Mouse (Mus musculus) left cerebral cortex, postnatal 4 days (tissue): ENCODE results near the gene Naaladl2. TPM values are rescaled to one million over a fixed set of nuclear protein-coding genes. Genes with fewer than 3 reads are reported as not detected.
A peak's percentile ranks its signal among the peaks of the same experiment; 100 is the strongest.

Source experiments
- DNase-seq: peaks from one replicate; pipeline ENCODE4 v3.0.0-alpha.2; 2022
- intact Hi-C: fragments of 180-260 bp; cut with DNase I; formaldehyde crosslinking; loops from one replicate; pipeline ENCODE4 v1.15.1; 2025
- total RNA-seq, 2 experiments: library from RNA; stranded (reverse); gene quantifications; 2 replicates each; pipeline ENCODE4 v1.2.3; 2021

The Naaladl2 gene
- total RNA-seq, 2 experiments from 2014 or later: 1.3 to 1.5 TPM

DNA sequence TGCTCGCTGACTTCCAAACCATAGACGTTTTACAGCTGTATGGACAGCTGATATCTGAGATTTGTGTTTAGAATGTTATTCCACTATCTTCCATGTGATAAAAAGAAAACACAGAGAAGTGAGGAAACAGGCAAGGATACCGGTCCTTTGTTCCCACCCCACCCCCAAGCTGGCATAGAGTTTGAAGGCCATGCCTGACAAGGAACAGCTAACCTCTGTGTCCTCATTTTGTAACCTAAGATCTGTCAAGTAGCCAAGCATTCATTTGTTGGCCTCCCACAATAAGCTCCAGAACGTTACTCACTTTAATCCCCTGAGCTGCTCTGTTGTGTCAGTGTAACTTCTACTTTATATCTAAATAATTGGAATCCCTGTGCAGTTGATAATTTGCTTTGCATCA, 161.9 kb downstream of the Naaladl2 start:
- intact Hi-C loops: no loop called here
- no peak for DNase-seq

DNA sequence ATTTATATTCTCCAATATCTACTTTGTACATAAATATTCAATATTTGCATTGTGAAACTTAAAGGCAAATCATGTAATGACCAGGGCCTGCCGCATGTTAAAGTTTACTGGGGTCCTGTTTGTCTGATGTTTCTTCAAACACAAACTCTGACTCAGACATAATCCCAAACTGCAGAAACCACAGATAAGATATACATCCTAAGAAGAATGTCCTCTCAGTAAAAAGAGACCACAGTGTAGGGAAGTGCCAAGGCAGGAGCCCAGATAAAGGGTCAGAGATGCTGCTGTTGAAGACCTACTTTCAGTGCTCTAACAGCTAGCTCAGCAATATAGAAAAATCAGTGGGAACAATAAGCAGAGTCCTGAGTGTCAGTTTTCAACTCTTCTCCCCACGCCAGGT, 201.9 kb downstream of the Naaladl2 start:
- intact Hi-C loops: no loop called here
- no peak for DNase-seq

DNA sequence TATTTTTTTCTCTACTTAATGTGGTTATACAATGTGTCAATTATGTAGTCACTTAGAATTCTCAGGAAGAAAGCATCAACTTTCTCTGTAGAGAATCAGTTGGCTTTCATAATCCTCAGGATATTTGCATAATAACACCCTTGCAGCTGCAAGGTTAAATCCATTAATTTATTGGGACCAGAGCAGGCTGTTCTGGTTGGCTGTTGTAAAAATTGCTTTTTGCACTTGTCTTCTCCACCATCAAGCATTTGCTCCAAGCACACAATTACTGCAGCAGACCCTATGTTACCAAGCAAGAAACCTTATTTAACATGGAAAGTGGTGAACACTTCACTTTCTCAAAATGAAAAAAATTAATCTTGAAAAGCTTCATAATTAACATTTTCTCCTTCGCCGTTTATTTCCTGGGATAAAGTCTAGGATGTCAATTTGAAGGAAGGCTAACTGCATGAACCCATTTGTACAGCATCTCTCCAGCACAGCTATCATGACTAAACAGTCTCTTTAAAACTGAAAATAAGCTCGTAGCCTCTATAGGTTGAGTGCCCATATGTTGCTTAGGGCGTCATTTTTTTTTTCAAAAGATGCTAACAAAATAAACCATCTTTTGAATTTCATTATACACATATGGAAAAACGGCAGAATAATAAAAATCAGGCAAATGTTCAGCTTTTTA, 205.4 kb downstream of the Naaladl2 start:
- DNase-seq: no peak
- intact Hi-C loops: no loop called here

DNA sequence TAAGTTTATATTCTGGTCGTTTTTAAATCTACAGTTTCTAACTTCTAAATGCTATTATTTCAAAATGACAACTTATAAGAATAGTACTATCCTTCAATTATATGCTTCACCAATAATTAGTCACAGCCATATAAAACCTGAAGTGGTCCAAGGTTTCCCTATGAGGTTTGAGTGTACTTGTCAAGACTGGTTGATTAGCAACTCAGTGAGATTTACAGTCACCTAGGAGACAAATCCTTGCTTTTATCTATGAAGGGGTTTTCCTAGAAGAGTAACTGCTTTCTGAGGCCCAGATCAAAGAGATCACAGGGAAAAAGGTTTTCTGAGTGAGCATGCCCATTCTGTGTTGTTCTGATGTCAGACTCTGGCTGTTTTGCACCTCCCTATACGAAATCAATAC, 222.2 kb downstream of the Naaladl2 start:
- intact Hi-C loops: no loop called here
- DNase-seq: no peak

DNA sequence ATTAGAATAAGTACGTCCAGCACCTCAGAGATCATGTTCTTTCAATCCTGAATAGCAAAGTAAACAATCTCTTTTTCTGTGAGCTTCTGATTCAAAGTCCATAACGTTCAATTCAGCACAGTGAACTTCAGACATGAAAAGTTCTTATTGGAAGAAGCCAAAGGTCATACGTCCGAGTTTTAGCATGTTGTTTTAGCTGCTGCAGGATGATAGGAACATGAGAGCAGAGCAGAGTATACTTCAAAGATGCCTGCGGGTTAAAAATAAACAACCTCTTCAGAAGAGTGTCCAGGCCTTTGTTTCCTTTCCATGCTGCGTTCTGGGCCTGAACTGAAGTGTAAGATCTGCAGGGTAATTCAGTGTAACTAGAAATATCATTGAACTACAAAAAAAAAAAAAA, 222.7 kb downstream of the Naaladl2 start:
- intact Hi-C loops: no loop called here
- DNase-seq: no peak

DNA sequence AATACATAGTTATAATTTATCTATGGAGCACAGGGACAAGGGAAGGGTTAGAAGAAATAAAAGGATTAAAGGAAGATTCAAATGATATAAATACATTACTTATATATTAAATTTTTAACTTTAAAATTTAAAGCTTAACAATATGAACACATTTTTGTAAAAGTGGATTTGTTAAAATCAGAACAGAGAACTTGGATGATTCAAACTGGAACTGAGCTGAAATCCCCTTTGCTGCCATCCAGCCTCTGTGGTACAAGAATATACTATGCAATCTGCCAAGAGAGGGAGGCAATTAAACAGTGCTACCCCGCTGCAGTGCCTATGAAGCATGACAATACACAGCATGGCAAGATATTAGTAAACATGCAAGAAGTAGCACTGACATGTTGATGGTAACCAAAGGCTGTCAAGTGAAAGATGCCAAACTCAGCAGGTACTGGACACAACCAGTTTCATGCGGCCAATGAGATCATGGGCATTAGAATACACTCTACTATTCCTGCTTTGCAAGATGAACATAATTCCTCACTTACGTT, 238.6 kb downstream of the Naaladl2 start:
- intact Hi-C loops: no loop called here
- DNase-seq: peak; percentile 23

DNA sequence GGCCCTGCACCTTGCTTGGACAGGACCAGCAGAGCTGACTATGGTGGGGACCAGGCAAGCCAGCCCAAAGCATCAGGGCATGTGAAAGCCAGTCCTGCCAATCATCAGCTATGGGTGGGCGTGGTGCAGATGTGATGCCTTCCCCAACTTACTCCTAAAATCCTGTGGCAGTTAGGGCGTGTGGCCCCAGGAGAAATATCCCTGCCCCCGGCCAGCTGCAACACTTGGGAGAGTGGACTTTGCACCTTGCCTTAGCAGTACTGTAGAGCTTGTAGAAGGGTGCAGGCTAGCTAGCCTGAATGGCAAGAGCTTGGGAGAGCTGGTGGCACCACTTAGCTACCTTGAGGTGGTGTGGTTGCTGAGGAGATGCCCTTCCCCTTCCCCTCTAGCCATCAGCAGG, 255.3 kb downstream of the Naaladl2 start:
- DNase-seq: no peak
- intact Hi-C loops: no loop called here

DNA sequence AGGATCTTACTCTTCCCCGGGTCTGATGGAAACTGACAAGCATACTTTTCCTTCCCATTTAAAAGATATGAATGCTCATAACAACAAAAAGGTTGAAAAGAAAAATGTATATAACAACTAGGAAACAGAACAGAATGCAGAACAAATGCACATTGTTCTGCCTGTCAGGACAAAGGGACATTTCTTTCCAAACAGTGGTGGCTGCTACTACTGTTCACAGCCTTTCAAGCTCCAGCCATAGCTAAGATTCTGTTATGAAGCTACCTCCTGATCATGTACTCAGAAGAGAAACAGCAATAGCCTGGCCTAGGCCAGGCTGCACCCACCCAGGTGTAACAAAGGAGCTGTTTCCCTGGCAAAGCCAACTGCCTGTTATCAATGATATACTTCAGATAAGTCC, 271.8 kb downstream of the Naaladl2 start:
- DNase-seq: no peak
- intact Hi-C loops: no loop called here

DNA sequence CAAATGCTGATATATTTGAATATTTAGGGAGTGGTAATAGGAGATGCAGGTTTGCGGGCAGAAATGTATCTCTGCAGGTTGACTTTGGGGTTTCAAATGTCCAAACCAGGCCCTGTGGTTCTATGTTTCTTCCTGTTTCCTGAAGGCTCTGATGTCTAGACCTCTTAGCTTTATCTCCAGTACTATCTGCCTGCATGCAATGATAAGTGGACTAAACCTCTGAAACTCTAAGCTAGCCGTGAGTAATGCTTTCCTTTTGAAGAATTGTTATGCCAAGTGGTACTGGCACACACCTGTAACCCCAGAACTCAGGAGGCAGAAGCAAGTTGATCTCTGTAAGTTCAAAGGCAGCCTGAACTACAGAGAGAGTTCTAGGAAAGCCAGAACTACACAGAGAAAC, 291.1 kb downstream of the Naaladl2 start:
- intact Hi-C loops: no loop called here

DNA sequence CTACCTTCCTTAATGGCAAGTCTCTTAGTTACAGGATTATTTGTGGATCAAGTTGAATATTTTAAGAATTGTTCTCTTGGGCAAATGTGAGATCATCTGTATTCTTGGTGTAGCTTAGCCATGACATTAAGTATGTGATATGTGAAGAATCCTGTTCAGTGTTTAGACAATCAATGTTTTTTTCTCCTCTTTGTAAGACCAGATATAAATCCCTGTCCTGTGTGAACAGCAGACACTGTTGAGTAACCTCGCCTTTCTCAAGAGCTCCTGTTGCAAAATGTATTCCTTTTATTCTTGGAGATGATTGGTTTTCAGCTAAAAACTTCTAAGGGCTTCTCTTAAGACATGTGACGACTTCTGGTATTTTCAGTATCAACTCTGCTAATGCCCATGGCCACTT, 347.3 kb downstream of the Naaladl2 start:
- no peak for DNase-seq
- intact Hi-C loops: no loop called here

More for the DNA sequence above, 291.1 kb downstream of the Naaladl2 start:
- DNase-seq: no peak

DNA sequence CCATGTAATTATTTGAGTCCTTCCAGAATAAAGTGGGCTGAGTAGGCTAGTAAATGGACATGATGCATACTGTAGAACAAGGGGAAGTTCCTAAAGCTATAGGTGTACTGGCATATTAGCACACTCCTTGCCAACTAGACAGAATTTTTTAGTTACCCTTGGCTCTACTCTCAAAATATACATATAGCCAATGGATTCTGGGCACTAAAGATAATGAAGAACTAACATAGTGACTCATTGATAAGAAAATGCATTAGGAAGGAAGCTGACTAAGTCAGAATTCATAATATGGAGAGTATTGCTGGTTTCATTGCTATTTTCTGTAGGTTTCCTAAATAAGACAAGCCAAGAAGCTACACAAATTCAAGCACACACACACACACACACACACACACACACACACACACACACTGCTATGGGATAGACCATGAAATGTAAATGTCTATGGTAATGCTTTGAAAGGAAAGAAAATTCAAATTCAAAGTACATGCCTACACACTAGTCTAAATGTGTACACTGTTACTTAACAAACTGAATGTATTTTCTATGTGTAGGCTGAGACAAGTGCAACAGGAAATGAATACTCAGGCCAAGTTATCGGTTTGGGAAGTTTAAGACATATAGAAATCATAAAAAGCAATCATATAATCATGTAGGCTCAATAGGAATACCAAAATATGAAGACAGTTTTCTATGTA, 356.5 kb downstream of the Naaladl2 start:
- intact Hi-C loops: no loop called here

DNA sequence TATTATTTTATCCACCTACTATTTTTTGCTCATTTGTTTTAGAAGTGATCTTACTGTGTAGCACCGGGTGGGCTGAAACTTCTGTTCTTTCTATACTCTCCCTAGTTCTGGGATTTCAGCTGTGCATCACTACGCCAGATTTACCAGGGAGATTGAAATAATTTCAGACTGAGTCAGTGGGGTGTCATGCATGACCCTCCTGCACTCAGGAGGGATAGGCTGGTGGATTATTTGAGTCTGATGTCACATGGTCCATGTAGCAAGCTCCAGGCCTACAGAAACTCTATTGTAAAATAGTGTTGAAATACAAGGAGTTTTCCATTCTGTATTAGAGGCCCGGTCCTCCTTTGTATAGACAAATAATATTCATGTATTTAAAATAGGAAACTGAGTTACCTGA, 360.0 kb downstream of the Naaladl2 start:
- intact Hi-C loops: no loop called here
- no peak for DNase-seq

More for the DNA sequence above, 356.5 kb downstream of the Naaladl2 start:
- no peak for DNase-seq

DNA sequence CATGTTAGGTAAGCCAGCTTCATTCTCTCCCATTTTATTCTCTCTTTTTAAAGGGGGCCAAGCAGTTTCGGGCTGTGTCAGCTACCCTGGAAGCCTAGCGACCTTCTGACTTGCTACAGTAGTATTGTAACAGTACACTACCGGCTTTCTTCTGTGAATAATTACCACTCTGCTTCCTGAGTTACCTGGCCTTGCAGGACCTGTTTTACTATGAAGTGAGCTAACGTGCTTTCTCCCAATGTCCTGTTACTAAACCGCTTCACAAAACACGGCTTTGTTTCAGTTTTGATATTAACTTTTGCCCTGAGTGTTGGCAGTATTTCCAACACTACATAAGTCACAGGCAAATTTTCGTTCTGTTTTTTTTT, 360.6 kb downstream of the Naaladl2 start:
- no peak for DNase-seq
- intact Hi-C loops: no loop called here

DNA sequence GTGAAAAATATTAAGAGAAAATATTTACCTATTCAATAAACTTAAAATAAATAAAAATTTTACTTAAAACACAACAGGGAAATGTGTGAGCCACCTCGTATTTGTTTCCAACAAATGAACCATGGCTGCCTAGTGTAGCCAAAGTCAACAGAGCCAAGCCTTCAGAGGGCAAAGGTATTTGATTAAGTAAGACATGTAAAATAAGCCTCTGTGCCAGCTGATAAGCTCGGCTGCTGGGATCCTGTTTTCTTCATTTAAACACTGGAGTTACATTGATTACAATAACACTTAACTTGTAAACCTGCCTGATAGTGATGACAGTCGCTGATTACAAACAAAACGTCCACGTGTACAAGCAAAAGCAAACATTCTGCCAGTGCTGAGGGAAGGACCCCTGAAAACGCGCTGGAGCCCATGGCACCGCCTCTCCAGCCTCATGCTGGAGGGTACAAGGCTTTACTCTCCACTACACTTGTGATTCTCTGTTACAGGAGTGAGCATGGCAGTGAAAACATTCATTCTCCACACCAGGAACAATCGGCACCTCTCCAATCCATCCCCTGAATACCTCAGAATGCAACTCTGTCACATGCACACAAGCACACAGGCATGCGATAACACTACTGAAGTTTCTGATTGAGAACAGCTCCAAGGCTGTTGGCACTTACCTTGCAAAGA, 361.1 kb downstream of the Naaladl2 start:
- DNase-seq: no peak
- intact Hi-C loops: no loop called here

DNA sequence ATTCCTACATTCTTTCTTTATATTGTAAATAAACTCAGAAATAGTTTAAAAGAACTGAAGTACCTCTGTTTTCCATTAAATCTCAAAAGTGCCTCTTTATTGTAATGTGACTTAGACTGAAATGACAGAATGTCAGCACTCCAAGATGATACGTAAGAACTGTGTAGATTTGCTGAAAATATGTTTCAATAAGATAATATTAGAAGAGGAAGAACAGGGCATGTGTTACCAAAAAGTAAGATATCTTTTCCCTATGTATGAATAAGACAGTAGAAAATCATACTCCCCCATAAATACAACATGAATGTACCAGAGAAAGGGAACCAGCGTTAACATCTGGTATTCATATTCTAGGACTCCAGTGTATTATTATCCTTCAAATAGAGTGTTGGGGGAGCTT, 362.4 kb downstream of the Naaladl2 start:
- no peak for DNase-seq
- intact Hi-C loops: no loop called here

DNA sequence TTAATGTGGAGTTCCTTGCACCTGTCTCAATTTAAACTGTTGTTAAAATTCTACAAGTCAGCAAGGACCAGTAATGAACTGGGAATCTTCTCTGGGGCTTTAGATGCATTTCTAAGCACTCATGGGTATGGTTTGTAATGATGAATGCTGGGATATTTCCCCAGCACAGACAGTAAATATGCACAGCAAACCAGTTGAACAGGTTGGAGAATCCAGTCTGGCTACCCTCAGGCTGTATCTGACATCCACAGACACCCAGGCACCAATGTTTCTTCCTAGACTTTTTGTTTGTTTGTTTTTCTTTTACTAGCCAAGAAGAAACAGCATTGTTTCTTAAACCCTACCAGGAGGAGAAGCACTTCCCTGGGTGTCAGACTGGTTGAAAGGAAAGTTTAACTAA, 365.6 kb downstream of the Naaladl2 start:
- no peak for DNase-seq
- intact Hi-C loops: no loop called here

DNA sequence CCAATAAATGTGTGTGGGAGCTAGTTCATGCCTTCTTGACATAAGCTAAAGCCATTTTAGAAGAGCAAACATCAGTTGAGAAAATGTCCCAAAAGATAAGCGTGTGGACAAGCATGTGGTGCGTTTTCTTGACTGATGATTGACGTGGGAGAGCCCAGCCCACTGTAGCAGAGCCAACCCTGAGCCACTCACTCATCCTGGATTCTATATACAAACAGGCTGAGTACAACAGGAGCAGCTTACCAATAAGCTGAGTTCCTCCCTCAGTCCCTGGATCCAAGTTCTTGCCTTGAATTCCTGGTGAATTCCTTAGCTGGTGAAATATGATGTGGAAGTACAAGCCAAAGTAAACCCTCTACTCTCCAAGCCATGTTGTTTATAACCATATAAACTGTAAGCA, 395.0 kb downstream of the Naaladl2 start:
- DNase-seq: no peak
- intact Hi-C loops: no loop called here

DNA sequence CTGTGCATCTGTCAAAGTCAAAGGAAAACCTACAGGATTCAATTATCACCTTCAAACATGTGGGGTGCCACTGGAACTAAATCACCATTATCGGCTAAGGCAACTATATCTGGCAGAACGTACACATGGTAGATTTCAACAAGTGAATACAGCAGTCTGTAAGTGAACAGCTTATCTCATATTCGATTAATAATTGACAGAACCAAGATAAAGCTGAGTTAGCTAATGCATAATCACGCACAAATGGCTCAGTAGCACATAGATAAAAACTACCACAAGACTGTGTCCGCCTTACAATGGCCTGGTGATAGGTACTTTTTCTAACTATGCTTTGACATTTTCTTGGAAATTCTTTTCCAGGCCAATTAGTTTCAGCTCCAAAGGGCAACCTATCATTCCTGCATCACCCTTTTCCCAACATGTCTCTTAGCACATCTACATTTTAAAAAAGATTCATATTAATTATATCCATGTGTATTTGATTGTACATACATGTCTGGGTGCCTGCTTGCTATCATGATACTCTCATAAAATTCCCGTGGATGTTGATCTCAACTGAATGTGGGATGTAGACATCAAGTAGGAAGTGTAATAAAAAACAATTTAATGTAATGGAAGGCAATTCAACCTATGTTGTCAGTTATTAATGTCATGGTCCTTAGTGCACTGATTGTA, 396.7 kb downstream of the Naaladl2 start:
- no peak for DNase-seq
- intact Hi-C loops: no loop called here

DNA sequence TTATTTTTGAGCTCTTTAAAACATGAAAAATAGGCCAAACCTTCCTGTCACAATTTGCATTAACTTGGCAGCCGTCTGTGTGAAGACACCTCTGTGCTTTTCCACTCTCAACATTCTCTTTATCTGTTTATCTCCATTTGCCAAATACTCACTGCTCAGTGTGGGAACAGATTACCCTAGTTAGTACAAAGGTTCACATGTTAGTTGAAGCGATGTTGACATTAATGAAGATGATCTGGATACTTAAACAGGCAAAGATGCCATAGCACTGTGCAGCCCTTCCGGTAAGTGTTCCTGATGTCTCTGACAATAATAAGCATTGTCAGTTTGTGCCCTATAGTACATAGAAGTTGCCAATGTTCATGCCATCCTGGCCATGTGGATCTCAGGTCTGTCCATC, 400.1 kb downstream of the Naaladl2 start:
- no peak for DNase-seq
- intact Hi-C loops: no loop called here

DNA sequence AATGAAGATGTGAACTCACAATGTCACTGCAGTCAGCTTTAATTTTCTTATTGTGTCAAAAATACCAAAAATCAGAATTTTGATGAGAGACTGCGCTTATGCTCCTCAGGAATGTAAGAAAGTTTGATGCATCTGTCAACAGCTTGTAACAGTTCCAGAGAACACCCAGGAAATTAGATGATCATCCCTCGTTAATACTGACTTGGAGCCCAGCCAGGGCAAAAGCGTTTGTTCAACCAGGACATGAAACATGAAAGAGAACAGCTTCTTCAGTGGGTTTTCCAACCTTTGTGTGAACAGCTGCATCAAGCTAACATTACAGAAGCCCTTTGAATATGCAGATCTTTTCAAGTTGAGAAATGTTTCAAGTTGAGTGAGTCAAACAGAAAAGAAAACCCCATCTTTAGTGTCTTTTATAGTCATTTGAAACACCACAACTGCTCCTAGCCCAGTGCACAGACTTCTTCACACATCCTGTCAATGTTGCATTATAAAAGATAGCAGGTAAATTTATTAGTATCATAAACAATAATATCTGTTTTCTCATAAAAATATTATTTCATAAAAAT, 424.8 kb downstream of the Naaladl2 start:
- intact Hi-C loops: loop anchor here (2.0 kb wide), 1 partner anchor 22 kb away; no protein-coding TSS in a partner anchor
- peak; percentile 15 for DNase-seq

DNA sequence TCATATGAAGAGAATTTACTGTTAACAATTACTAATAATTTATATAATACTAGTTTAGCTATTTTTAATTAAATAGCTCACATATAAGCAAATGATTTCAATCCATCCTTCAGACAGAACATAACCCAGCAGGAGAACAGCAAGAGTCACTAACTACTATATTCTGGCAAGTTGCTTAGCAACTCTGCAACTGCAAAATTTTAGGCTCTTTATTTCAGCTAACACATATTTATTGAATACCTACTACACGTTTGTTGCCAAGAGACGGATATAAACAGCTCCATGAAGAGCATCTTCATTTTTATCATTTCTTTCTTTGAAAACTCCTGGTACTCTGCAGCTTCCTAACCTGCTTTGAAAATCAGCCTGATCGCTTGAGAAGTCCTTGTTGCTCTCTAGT, 429.3 kb downstream of the Naaladl2 start:
- no peak for DNase-seq

More for the DNA sequence above, 429.3 kb downstream of the Naaladl2 start:
- intact Hi-C loops: no loop called here
